Mouse (Mus musculus): ENCODE results near the gene Lmbr1l. TPM values are rescaled to one million over a fixed set of nuclear protein-coding genes. Genes with fewer than 3 reads are reported as not detected.
A peak's percentile ranks its signal among the peaks of the same experiment; 100 is the strongest.

Lmbr1l gene
- polyA plus RNA-seq, 1 experiment from 2014 or later: 13.5 TPM

DNA sequence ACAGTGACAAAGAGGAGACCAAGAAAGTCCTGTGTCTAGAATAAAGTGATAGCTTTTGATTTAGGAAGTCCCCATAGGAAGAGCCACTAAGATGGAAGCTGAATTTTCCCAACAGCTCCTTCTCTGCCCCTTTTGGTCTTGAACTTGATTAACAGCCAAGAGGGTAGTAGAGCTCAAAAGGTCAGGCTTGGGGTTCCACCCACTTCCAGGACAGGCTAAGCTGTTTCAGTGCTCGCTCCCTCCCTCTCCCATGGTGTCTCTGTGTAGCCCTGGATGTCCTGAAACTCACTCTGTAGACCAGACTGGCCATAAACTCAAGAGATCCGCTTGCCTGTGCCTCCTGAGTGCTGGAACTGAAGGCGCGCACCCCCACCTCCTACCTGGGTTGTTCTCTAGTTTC lies 2.0 kb downstream of the Lmbr1l start:
- no peak for ATAC-seq (ENCODE audit: extremely low read depth, insufficient number of reproducible peaks, low FRiP score, low TSS enrichment)
- Histone ChIP-seq H3K4me2 (peak overlapping the region; percentile 88), H3K27me3 (replicated peaks) (no peaks in the 10 kb centered on the region), H3K27ac (replicated peaks) (no peak overlapping the region), H3K36me3 (peaks cover 39% of the 10 kb centered on the region), H3K9me3 (no peaks in the 10 kb centered on the region), H3K4me1 (peaks cover 27% of the 10 kb centered on the region), H3K4me3 (peak overlapping the region; percentile 87), H3K9ac (peak overlapping the region; percentile 95)
- 88% methylated on average over 4 of the region's 4 CpGs for WGBS

- Histone ChIP-seq H3K27ac (replicated peaks) (no peak overlapping the region), H3K36me3 (peaks cover 51% of the 10 kb centered on the region), H3K27me3 (replicated peaks) (no peaks in the 10 kb centered on the region), H3K9ac (0 out of 2 replicates have a peak overlapping the region, but pooled peaks have one; percentile 13), H3K4me2 (no peak overlapping the region), H3K4me1 (peaks cover 27% of the 10 kb centered on the region), H3K9me3 (no peaks in the 10 kb centered on the region), H3K4me3 (no peak overlapping the region)
- 88% methylated on average over 6 of the region's 6 CpGs for WGBS
- no peak for ATAC-seq (ENCODE audit: extremely low read depth, insufficient number of reproducible peaks, low FRiP score, low TSS enrichment)
Observed at GRCm38 (mm10) chr15:98914903-98915302, 3.1 kb downstream of the Lmbr1l start.

DNA sequence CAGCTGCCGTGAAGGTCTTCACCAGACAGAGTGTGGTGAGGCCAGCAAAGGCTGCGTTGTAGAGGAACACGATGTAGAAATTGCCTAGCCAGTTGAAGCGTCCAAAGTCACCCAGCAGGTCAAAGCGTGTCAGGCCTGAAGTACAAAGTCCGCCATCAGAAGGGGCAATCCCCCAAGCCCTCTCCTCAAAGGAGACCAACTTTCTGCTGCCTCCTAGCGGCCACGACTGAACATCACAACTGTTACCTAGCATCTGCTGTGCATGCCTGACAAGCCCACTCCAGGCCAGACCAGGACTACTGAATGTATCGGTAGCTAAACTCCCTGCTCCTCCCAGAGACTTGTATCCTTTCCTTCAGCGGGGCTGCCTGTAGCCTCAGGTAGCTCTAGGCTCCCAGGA lies 13.3 kb downstream of the Lmbr1l start:
- Histone ChIP-seq H3K4me2 (no peak overlapping the region), H3K27me3 (replicated peaks) (peaks cover 11% of the 10 kb centered on the region), H3K4me1 (no peaks in the 10 kb centered on the region), H3K9me3 (no peaks in the 10 kb centered on the region), H3K9ac (no peak overlapping the region), H3K36me3 (peaks cover 68% of the 10 kb centered on the region), H3K27ac (replicated peaks) (no peak overlapping the region), H3K4me3 (no peak overlapping the region)
- ATAC-seq (ENCODE audit: extremely low read depth, insufficient number of reproducible peaks, low FRiP score, low TSS enrichment): no peak
- WGBS: 28% methylated on average over 10 of the region's 10 CpGs

GRCm38 (mm10) chr15:98902600-98902999 lies 15.4 kb downstream of the Lmbr1l start:
- Histone ChIP-seq H3K27me3 (replicated peaks) (peaks cover 31% of the 10 kb centered on the region), H3K27ac (replicated peaks) (no peak overlapping the region), H3K9me3 (no peaks in the 10 kb centered on the region), H3K9ac (no peak overlapping the region), H3K4me2 (no peak overlapping the region), H3K4me1 (peaks cover 12% of the 10 kb centered on the region), H3K36me3 (peaks cover 47% of the 10 kb centered on the region), H3K4me3 (no peak overlapping the region)
- WGBS: 80% methylated on average over 2 of the region's 2 CpGs
- no peak for ATAC-seq (ENCODE audit: extremely low read depth, insufficient number of reproducible peaks, low FRiP score, low TSS enrichment)

DNA sequence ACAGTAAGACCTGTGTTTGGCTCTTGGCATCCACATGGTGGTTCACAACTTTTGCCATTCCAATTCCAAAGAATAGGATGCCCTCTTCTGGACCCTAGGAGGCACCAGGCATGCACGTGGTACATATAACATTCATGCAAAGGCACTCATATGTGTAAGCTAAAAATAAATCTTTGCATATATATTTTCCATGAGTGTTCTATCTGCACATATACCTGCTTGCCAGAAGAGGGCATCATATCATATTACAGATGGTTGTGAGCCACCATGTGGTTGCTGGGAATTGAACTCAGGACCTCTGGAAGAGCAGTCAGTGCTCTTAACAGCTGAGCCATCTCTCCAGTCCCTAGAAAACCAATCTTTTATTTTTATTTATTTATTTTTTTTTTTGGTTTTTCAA lies 16.5 kb downstream of the Lmbr1l start:
- Histone ChIP-seq H3K27me3 (replicated peaks) (peaks cover 42% of the 10 kb centered on the region), H3K36me3 (peaks cover 37% of the 10 kb centered on the region), H3K4me3 (no peak overlapping the region), H3K27ac (replicated peaks) (no peak overlapping the region), H3K9ac (no peak overlapping the region), H3K4me1 (peaks cover 23% of the 10 kb centered on the region), H3K4me2 (no peak overlapping the region), H3K9me3 (no peaks in the 10 kb centered on the region)
- 50% methylated on average over 1 of the region's 1 CpGs for WGBS
- no peak for ATAC-seq (ENCODE audit: extremely low read depth, insufficient number of reproducible peaks, low FRiP score, low TSS enrichment)

- no peak within 1 kb of the TSS for H3K27ac ChIP-seq (replicated peaks)
- peak within 1 kb of the TSS; percentile 50 for H3K4me3 ChIP-seq
- WGBS: 2% methylated on average over 41 of the region's 41 CpGs
Observed at GRCm38 (mm10) chr15:98897928-98898800, 19.9 kb downstream of the Lmbr1l start, which contains the start of gene Dhh. Gene Dhh (minus strand): TSS chr15:98898540.

GRCm38 (mm10) chr15:98897495-98897894 lies 20.5 kb downstream of the Lmbr1l start:
- H3K27ac ChIP-seq (replicated peaks): no peak overlapping the region

More at GRCm38 (mm10) chr15:98897928-98898800, 19.9 kb downstream of the Lmbr1l start, which contains the start of gene Dhh:
- H3K4me2 ChIP-seq: peak within 1 kb of the TSS; percentile 100
- no peaks in the 10 kb centered on the region for H3K9me3 ChIP-seq
- ATAC-seq (ENCODE audit: extremely low read depth, insufficient number of reproducible peaks, low FRiP score, low TSS enrichment): no peak
- peak within 1 kb of the TSS; percentile 73 for H3K9ac ChIP-seq
- H3K36me3 ChIP-seq: peaks cover 6% of the 10 kb centered on the region
- peaks cover 55% of the 10 kb centered on the region for H3K4me1 ChIP-seq
- peaks cover 75% of the 10 kb centered on the region for H3K27me3 ChIP-seq (replicated peaks)

DNA sequence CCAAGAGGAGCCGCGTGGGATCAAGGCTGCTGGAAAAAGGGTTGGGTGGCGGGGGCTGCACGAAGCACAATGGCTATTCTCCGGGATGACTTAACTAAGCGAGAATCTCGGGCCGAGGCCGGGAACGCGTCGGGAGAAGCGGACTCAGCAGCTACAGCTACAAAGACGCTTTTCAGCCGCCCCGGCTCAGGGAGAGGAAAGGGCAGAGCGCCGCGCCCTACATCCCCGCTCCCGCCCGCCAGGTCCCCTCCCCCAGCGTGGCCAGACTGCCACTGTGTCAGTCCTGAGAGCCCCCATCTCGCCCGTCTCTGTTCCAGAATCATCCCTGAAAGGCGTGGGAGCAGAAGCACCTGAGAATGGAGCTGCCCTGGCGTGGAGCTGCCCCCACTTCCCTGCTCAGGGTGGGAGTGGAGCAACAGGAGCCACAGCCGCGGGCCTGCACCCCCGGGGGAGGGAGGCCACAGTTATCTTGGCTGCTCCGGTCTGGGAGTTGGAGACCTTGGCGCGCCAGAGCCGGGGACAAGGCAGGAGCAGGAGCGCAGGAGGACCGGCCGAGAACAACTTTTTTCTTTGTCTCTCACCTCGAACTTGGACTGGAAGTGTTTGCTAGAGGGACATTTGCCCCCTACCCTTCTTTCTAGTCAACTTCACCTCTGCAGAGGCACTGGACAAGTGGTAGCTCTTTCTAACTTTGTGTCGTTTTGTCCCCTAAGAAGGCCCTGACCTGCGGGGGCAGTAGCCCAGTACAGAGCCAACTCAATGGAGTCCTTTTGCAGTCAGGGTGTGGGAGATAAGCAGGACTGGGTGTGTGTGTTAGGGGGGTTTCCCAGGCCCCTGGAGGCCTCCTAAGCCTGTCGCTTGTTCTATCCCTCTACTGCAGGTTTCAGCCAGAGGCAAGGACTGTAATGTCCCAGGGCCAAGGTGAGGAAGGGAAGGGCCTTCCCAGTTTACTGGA lies 22.1 kb downstream of the Lmbr1l start:
- Histone ChIP-seq H3K9me3 (no peaks in the 10 kb centered on the region), H3K27me3 (replicated peaks) (peaks cover 94% of the 10 kb centered on the region), H3K4me1 (peaks cover 62% of the 10 kb centered on the region), H3K27ac (replicated peaks) (peak overlapping the region; percentile 36), H3K9ac (peak overlapping the region; percentile 80), H3K4me2 (peak overlapping the region; percentile 100), H3K4me3 (peak overlapping the region; percentile 64), H3K36me3 (no peaks in the 10 kb centered on the region)
- 2% methylated on average over 41 of the region's 41 CpGs for WGBS
- no peak for ATAC-seq (ENCODE audit: extremely low read depth, insufficient number of reproducible peaks, low FRiP score, low TSS enrichment)

More at GRCm38 (mm10) chr15:98897495-98897894, 20.5 kb downstream of the Lmbr1l start:
- peaks cover 82% of the 10 kb centered on the region for H3K27me3 ChIP-seq (replicated peaks)
- H3K4me3 ChIP-seq: peak overlapping the region; percentile 50
- peaks cover 55% of the 10 kb centered on the region for H3K4me1 ChIP-seq
- 5% methylated on average over 10 of the region's 10 CpGs for WGBS
- peak overlapping the region; percentile 73 for H3K9ac ChIP-seq
- no peaks in the 10 kb centered on the region for H3K9me3 ChIP-seq
- no peak for ATAC-seq (ENCODE audit: extremely low read depth, insufficient number of reproducible peaks, low FRiP score, low TSS enrichment)
- no peaks in the 10 kb centered on the region for H3K36me3 ChIP-seq
- H3K4me2 ChIP-seq: peak overlapping the region; percentile 100

DNA sequence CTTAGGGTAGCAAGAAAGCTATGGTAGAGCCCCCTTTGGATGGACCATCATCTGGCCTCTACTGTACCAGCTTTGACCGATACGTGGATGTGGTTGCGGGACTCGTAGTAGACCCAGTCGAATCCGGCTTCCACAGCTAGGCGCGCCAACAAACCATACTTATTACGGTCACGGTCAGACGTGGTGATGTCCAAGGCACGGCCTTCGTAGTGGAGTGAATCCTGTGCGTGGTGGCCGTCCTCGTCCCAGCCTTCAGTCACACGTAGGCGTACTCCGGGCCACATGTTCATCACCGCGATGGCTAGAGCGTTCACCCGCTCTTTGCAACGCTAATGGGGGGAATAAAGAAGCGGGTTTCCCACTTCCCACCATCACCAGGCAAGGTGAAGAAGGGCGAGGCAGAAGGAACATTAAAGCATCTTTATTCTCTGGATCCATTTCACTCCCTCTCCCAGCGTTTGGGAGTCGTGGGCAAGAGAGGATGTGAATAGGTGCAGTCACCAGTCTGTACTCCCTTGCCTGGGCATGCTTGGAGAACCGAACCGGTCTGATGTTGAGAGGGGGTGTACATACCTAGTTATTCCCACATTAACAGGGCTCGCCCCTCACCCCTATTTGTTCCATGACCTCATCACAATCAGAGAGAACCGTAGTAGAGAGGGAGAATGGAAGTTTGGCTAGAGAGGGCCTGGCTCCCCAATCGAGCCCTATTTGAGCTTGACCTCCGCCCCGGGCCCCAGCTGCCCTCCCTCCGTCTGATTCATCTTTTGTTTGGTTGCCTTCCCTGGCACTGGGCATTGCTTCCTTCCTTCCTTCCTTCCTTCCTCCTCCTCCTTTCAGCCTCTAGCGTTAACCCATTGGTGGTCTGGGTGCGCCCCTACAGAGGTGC lies 23.0 kb downstream of the Lmbr1l start:
- no peaks in the 10 kb centered on the region for H3K36me3 ChIP-seq
- 5% methylated on average over 38 of the region's 38 CpGs for WGBS
- no peak for ATAC-seq (ENCODE audit: extremely low read depth, insufficient number of reproducible peaks, low FRiP score, low TSS enrichment)
- H3K9ac ChIP-seq: peak overlapping the region; percentile 80
- 0 out of 2 replicates have a peak overlapping the region, but pooled peaks have one; percentile 34 for H3K27ac ChIP-seq (replicated peaks)
- peak overlapping the region; percentile 100 for H3K4me2 ChIP-seq
- peak overlapping the region; percentile 64 for H3K4me3 ChIP-seq
- no peaks in the 10 kb centered on the region for H3K9me3 ChIP-seq
- peaks cover 62% of the 10 kb centered on the region for H3K4me1 ChIP-seq
- peaks cover 86% of the 10 kb centered on the region for H3K27me3 ChIP-seq (replicated peaks)

- Histone ChIP-seq H3K4me3 (peak within 1 kb of the TSS; percentile 64), H3K4me1 (peaks cover 62% of the 10 kb centered on the region), H3K9me3 (no peaks in the 10 kb centered on the region), H3K27ac (replicated peaks) (0 out of 2 replicates have a peak within 1 kb of the TSS, but pooled peaks have one; percentile 34), H3K27me3 (replicated peaks) (peaks cover 78% of the 10 kb centered on the region), H3K4me2 (peak within 1 kb of the TSS; percentile 100), H3K36me3 (no peaks in the 10 kb centered on the region), H3K9ac (peak within 1 kb of the TSS; percentile 80)
- WGBS: under 1% methylated on average over 74 of the region's 77 CpGs
- no peak for ATAC-seq (ENCODE audit: extremely low read depth, insufficient number of reproducible peaks, low FRiP score, low TSS enrichment)
Observed at GRCm38 (mm10) chr15:98893940-98894745, 23.9 kb downstream of the Lmbr1l start, which contains the start of gene Rhebl1. Gene Rhebl1 (minus strand): TSS chr15:98894540.
